Mouse (Mus musculus) embryo, embryonic 10.5 days (tissue): Measurements from ENCODE around the gene Pcbp3.
"Not testable (repeated sequence)": the region's sequence is repeated elsewhere in the genome, so short reads cannot be mapped to it uniquely, and the experiment has no call there.

ENCODE experiments used
- DNase-seq: peaks from one replicate; pipeline ENCODE4 v3.0.0-alpha.2; 2015; ENCODE audit warnings: low spot score

The Pcbp3 gene

DNA sequence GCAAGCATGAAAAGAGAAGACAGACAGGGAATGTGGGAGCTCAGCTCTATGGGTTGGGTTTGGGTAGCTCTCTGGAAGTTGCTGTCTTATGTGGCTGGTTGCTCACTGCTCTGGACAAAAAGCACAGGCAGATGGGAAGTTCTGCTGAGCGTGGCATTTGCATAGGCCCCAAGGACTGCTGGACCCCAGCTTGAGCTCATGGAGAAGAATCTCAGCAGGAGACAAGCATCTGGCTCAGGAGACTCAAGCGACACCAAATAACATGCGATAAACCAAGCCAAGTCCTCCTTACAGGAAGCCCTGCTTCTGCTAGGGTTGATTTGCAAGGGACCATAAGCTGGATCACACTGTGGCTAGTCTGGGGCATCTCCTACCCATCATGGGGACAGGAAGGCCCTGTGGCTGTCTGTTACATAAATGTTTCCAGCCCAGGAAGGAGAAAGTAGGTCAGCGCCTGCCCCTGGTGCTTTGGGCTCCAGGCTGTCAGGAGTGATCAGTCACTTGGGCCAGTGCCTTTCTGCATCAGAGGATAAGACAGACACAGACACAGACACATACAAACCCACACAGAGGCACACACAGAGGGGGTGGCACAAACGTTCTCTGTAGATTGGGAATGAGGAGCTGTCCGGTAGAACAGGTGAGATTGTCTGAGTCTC, 159.7 kb downstream of the Pcbp3 start:
- no peak for DNase-seq

GRCm38 (mm10) chr10:76801237-76801641, 160.4 kb downstream of the Pcbp3 start:
- no peak for DNase-seq

GRCm38 (mm10) chr10:76798751-76799585, 162.7 kb downstream of the Pcbp3 start:
- DNase-seq, result no peak

- no peak for DNase-seq
These were observed 167.6 kb downstream of the Pcbp3 start for GRCm38 (mm10) chr10:76794102-76794501.

DNA sequence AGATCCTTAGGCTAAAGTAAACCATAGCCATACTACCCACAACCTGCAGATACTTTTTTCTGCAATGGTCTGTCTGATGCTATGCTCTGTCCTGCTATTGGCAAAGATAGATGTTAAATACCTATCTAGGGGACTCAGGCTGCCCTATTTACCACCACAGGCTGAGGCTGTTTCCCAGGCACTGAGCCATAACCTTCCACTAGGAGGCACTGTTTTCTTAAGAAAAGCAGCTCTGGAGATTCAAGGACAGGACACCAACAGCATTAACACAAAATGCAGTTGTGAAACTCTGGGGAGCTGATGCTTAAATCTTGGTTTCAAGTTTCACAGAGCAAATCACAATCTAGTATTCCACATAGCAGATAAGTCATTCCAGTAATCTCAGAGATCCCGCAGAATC, 170.2 kb downstream of the Pcbp3 start:
- DNase-seq, result peak; percentile 77

GRCm38 (mm10) chr10:76789885-76790284, 171.8 kb downstream of the Pcbp3 start:
- DNase-seq, result no peak

DNA sequence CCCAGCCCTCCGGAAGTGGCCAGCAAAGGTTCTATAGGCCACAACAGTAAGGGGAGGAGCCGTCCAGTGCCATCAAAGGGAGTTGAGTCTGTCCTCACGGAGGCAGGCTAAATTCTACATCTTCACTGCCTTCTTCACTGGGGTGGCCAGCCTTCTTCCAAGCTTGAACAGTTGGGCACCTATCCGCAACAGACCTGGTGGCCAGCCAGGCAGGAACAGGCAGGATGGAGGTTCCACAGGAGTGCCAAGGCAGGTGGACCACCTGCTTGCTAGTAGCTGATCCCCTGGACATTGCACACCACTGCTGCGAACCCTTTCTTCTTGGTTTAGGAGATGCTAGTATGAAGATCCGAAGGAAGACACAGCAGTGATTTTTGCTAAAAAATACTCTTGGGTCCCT, 176.4 kb downstream of the Pcbp3 start:
- DNase-seq, result no peak

GRCm38 (mm10) chr10:76779225-76779624, 182.5 kb downstream of the Pcbp3 start:
- no peak for DNase-seq

- no peak for DNase-seq
These were observed 190.1 kb downstream of the Pcbp3 start for GRCm38 (mm10) chr10:76771624-76772023.

DNA sequence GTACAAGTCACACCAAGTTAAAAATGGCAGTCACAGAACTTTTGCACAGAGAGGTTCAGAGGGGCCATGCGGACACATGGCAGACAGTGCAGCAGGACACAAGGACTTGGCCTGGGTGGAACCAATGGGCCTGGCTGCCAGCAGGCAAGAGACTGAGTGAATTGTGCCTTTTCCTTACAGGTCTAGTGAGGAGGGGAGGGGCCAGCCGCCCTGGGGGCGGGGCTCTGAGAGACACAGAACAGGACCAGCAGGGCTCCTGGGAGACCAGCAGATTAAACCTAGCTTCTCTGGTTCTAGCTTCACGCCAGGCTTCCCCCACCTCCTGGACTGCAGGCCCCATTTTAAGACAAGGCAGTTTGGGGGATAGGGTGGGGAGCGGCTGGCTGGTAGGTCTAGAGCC, 190.6 kb downstream of the Pcbp3 start:
- DNase-seq, result no peak

- no peak for DNase-seq
These were observed 192.1 kb downstream of the Pcbp3 start for GRCm38 (mm10) chr10:76769581-76769980.

- DNase-seq, result no peak
These were observed 195.5 kb downstream of the Pcbp3 start for GRCm38 (mm10) chr10:76766196-76766595.

DNA sequence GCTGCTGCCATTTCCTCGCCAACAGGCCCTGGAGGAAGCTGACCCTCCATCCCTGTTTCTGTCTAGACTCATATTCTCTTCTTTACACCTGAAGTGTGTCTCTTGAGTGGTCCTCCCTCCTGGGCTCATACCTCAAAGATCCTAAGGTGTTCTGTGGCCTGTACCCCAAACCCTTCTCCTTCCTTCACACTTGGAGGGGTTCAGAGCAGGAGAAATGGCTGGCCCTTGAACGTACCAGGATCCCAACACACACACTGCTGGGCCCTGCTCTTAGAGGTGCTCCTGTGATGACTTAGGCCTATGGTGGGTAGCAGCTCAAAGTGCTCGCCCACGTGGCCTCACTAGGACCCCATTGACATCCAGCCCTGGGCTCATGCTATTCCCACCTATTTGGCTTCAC, 196.8 kb downstream of the Pcbp3 start:
- DNase-seq, result no peak

DNA sequence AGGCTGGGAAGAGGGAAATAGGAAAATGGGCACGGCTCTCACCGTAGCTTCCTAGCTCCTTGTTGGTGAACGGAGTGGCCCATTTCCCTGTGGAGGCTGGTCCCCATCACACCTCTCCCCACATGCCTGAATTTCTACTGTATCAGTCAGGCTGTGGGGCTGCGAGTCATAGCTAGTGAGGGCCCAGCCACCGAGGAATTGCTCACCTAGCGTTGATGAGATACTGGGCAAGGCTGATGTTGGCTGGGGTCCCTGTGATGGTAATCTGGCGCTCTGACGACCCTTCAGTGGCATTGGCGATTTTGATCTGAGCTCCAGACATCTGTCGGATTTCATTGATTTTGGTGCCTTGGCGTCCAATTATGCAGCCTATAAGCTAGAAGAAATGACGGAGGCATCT, 198.7 kb downstream of the Pcbp3 start:
- no peak for DNase-seq

DNA sequence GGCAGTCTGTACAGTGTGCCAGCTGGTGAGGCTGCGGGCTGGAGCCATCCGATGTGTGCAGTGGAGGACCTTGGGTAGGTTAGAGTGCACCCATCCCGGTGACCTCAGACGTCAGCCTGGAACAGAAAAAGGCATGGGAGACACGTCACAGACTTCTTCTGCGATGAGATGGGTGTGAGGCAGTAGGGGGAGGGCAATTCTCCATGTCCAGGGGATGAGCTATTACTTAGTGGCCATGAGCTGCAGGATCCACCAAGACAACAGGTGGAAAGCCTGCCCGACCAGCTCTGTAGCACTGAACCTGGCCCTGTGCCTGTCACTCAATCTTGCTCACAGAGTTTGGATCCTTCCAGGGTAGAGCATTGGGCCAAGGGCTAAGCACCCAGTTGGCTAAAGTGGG, 199.3 kb downstream of the Pcbp3 start:
- no peak for DNase-seq

DNA sequence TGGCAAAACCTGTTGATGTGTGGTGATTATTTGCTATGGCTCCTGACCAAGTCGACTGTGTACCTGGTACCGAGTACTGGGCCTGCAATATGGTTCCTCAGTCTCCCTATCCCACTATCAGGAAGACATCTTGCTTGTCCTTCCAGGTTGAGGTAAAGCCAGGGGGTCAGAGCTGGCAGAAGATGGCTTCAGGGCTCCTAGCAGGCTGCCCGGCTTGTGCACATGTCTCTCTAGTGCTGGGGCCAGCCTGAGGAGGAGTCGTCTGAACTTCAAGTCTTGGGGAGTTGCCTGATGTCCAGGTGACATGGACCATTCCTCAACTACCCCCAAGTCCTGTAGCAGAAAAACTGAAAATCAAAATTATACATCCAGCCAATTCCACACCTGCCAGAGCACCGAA, 201.8 kb downstream of the Pcbp3 start:
- no peak for DNase-seq

DNA sequence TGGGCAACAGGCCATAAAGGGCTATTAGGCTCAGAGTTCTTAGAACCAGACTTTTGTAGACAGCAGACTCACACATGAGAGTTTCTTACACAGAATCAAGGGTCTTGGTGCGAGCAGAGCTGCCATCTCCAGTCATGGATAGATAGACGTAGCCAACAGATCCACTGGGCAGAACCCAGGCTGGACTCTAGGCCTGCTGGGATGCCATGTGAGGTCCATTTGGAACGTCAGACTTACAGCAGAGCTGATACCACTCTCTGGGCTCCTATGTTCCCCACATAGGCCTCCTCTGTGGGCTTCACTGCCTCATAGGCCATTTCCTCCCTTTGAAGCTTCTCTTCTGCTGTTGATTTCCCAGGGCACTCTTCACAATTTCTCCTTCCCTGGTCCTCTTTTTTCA, 208.0 kb downstream of the Pcbp3 start:
- DNase-seq, result no peak

DNA sequence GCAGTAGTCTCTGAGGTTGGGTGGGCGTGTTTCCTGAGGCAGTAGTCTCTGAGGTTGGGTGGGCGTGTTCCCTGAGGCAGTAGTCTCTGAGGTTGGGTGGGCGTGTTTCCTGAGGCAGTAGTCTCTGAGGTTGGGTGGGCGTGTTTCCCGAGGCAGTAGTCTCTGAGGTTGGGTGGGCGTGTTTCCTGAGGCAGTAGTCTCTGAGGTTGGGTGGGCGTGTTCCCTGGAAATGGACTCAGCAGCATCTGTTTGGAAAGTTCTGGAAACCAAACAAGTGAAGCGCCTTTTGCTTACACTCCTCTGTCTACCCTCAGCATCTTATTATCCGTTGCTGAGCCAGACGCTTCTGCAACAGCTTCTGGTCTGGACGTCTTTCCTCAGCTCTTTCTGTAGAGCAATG, 217.4 kb downstream of the Pcbp3 start:
- not testable (repeated sequence) for DNase-seq

DNA sequence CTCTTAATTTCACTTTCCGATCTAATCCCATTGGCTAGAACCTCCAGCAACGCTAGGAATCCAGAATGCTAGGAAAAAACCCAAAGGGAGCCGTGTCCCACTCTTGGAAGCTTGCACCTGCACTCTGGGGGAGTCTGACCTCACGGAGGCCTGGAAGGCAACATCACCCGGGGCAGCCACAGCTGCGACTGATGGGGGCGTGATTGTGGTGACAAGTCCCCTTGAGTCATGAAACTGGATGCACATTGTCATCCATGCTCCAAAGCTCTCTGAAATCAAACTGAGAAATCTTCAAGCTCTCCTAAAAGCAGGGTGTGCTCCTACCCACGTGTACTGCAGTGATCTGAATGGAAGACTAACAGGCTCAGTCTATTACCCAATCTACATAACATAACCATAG, 224.9 kb downstream of the Pcbp3 start:
- no peak for DNase-seq

GRCm38 (mm10) chr10:76734979-76735378, 226.7 kb downstream of the Pcbp3 start:
- DNase-seq, result peak; percentile 92

DNA sequence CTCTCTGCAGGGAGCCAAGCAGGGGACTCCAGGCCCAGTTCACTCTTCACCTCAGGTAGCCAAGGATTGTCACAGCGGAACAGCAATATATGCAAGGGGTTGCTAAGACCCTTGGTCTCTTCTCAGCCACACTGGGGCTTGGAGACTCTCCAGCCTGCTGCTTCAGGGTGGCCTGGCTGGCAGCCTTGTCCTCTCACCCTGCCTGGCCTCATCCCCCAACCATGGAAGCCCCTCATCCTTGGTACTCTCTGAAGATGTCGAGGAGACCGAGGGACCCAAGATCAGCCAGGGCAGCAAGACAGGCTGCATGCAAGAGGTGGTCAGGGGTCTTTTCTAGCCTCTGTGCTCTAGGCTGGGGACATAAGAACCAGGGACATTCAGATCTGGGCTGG, 228.0 kb downstream of the Pcbp3 start:
- no peak for DNase-seq

DNA sequence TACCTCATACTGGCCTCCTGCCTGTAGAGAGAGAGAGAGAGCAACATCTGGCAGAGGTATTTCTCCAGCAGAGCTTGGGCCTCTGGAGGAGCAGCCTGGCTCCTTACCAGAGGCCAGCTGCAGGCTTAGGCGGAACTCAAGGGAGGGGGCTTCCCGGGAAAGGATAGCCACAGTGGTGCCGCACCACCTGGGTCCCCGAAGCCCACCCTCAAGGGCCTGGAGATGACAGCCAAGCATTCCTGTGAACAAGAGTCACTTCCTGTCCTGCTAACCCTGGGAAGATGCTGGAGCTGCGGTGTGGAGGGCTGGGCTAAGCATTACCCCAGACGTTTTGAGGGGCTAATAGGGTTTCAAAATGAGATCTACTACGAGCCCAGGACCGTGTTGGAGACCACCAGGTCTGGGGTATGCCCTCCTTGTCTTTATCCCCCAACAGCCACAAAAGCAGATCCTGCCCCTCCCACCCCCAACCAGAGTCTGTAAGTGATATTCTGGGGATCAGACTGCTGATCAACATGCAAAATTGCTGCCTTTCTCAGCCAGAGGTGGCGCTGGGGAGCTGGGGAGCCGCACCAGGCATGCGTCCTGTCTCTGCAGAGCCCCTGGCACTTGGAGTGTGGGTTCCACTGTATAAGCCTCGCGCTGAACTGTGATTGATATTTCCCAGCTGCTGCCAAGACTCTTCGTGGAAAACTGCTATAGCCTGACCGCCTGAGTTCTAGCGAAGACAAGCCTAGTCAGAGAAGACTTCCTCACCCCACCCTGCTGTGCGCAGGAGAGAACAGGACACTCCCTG, 228.6 kb downstream of the Pcbp3 start:
- peak; percentile 81 for DNase-seq

DNA sequence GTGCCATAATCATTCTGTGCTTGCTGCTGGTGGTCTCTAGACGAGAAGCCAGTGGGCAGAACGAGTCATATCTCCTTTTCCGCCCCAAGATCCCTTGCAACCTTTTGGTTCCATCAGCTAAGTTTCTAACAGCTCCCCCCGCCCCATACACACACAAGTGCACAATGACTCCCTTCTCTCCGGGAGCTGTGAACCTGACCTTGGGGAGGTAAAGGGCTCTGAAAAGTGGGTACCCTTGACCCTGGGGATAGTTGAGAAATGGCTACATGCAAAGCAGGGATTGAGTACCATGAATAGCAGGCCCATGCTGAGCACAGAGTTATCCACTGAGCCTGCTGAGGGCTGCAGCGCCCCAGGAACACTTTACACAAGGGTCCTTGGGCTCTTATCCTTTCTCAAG, 229.3 kb downstream of the Pcbp3 start:
- no peak for DNase-seq
